Mouse (Mus musculus): Measurements from ENCODE around the gene Senp7.

GRCm38 (mm10) chr16:56028722-56029551 is 19.2 kb upstream of the Senp7 start:
- TF ChIP-seq CTCF (IDR thresholded peaks at IDR 0.05; ENCODE audit: borderline replicate concordance, insufficient read depth, low read depth, low read length), result no peak
- TF ChIP-seq POLR2A (IDR thresholded peaks at IDR 0.05; ENCODE audit: borderline replicate concordance, insufficient read depth, low read length), result no peak
